Mouse (Mus musculus) erythroblast, embryonic 14.5 days (primary cell): ENCODE measurements around the gene Deaf1. TPM values are rescaled to one million over a fixed set of nuclear protein-coding genes. Genes with fewer than 3 reads are reported as not detected.
A peak's percentile ranks its signal among the peaks of the same experiment; 100 is the strongest.

ENCODE experiments used
- H3K27me3 ChIP-seq: 2 replicates; pipeline ENCODE4 v1.6.1; 2012; ENCODE audit warnings: inconsistent platforms; ENCODE audit not compliant: control insufficient read depth
- H3K36me3 ChIP-seq: 2 replicates; pipeline ENCODE4 v1.6.1; 2012; ENCODE audit warnings: mild to moderate bottlenecking, inconsistent platforms; ENCODE audit not compliant: control insufficient read depth
- H3K4me1 ChIP-seq: 2 replicates; pipeline ENCODE4 v1.6.1; 2012; ENCODE audit warnings: inconsistent platforms; ENCODE audit not compliant: control insufficient read depth
- H3K4me3 ChIP-seq: replicated peaks from 2 replicates; pipeline ENCODE3; 2012; ENCODE audit warnings: moderate library complexity, mild to moderate bottlenecking, inconsistent platforms
- H3K9me3 ChIP-seq: 2 replicates; pipeline ENCODE4 v1.6.1; 2012; ENCODE audit warnings: low read length, inconsistent platforms, mixed read lengths; ENCODE audit not compliant: control insufficient read depth
- GATA1 ChIP-seq: IDR thresholded peaks from 2 replicates; pipeline ENCODE4 v1.6.1; 2012; ENCODE audit warnings: low read length, inconsistent platforms, mixed read lengths
- TAL1 ChIP-seq: IDR thresholded peaks from 3 replicates; pipeline ENCODE4 v1.6.1; 2012; ENCODE audit warnings: low read length, inconsistent platforms, mixed read lengths
- polyA plus RNA-seq: library from polyadenylated mRNA; stranded (reverse); fragments of >175 nt; gene quantifications from 2 replicates; pipeline ENCODE4 v1.2.3, GENCODE M21; 2012

Gene Deaf1
- polyA plus RNA-seq, 1 experiment: 7.6 TPM

GRCm38 (mm10) chr7:141335044-141335579 is 7.6 kb upstream of the Deaf1 start:
- TF ChIP-seq GATA1 (no peak), TAL1 (no peak)
- Histone ChIP-seq H3K4me1 (peaks cover 21% of the 10 kb centered on the region), H3K4me3 (no peak overlapping the region), H3K9me3 (no peaks in the 10 kb centered on the region), H3K27me3 (peaks cover 6% of the 10 kb centered on the region), H3K36me3 (peaks cover 43% of the 10 kb centered on the region)

- Histone ChIP-seq H3K4me1 (peaks cover 21% of the 10 kb centered on the region), H3K4me3 (no peak overlapping the region), H3K9me3 (no peaks in the 10 kb centered on the region), H3K27me3 (no peaks in the 10 kb centered on the region), H3K36me3 (peaks cover 43% of the 10 kb centered on the region)
- no peak for TF ChIP-seq GATA1
- no peak for TF ChIP-seq TAL1
Measured at GRCm38 (mm10) chr7:141331990-141332389, 4.5 kb upstream of the Deaf1 start.

GRCm38 (mm10) chr7:141330706-141331105 is 3.2 kb upstream of the Deaf1 start:
- H3K4me3 ChIP-seq: no peak overlapping the region
- H3K36me3 ChIP-seq: peaks cover 47% of the 10 kb centered on the region
- H3K4me1 ChIP-seq: peaks cover 33% of the 10 kb centered on the region
- H3K27me3 ChIP-seq: 0 out of 2 replicates have a peak, but pooled peaks cover 2% of the 10 kb centered on the region
- H3K9me3 ChIP-seq: no peaks in the 10 kb centered on the region
- TF ChIP-seq GATA1 (no peak), TAL1 (no peak)

- H3K36me3 ChIP-seq: peaks cover 43% of the 10 kb centered on the region
- peak overlapping the region; percentile 85 for H3K4me3 ChIP-seq
- H3K9me3 ChIP-seq: no peaks in the 10 kb centered on the region
- H3K4me1 ChIP-seq: peaks cover 49% of the 10 kb centered on the region
- H3K27me3 ChIP-seq: 0 out of 2 replicates have a peak, but pooled peaks cover 2% of the 10 kb centered on the region
- no peak for TF ChIP-seq TAL1
- no peak for TF ChIP-seq GATA1
Measured at GRCm38 (mm10) chr7:141328373-141328990, 992 bp upstream of the Deaf1 start.

- TF ChIP-seq GATA1: no peak
- no peak for TF ChIP-seq TAL1
- Histone ChIP-seq H3K4me3 (peak overlapping the region; percentile 85), H3K4me1 (peaks cover 53% of the 10 kb centered on the region), H3K9me3 (no peaks in the 10 kb centered on the region), H3K27me3 (0 out of 2 replicates have a peak, but pooled peaks cover 2% of the 10 kb centered on the region), H3K36me3 (peaks cover 44% of the 10 kb centered on the region)
Measured at GRCm38 (mm10) chr7:141326546-141327446, 694 bp downstream of the Deaf1 start.

GRCm38 (mm10) chr7:141324686-141325085 is 2.8 kb downstream of the Deaf1 start:
- TF ChIP-seq GATA1 (no peak), TAL1 (no peak)
- Histone ChIP-seq H3K9me3 (no peaks in the 10 kb centered on the region), H3K4me3 (no peak overlapping the region), H3K4me1 (peaks cover 52% of the 10 kb centered on the region), H3K27me3 (0 out of 2 replicates have a peak, but pooled peaks cover 2% of the 10 kb centered on the region), H3K36me3 (peaks cover 63% of the 10 kb centered on the region)

GRCm38 (mm10) chr7:141319446-141319845 is 8.0 kb downstream of the Deaf1 start:
- H3K4me1 ChIP-seq: peaks cover 13% of the 10 kb centered on the region
- no peak overlapping the region for H3K4me3 ChIP-seq
- H3K36me3 ChIP-seq: peaks cover 99% of the 10 kb centered on the region
- no peaks in the 10 kb centered on the region for H3K9me3 ChIP-seq
- H3K27me3 ChIP-seq: no peaks in the 10 kb centered on the region
- no peak for TF ChIP-seq TAL1
- no peak for TF ChIP-seq GATA1

- peaks cover 98% of the 10 kb centered on the region for H3K36me3 ChIP-seq
- H3K9me3 ChIP-seq: no peaks in the 10 kb centered on the region
- H3K4me3 ChIP-seq: no peak overlapping the region
- H3K4me1 ChIP-seq: peaks cover 4% of the 10 kb centered on the region; the same call in 1 of the 2 replicates
- TF ChIP-seq GATA1 (no peak), TAL1 (no peak)
- no peaks in the 10 kb centered on the region for H3K27me3 ChIP-seq
Measured at GRCm38 (mm10) chr7:141317619-141318132, 9.8 kb downstream of the Deaf1 start.

GRCm38 (mm10) chr7:141315974-141316373 is 11.5 kb downstream of the Deaf1 start:
- H3K9me3 ChIP-seq: no peaks in the 10 kb centered on the region
- peaks cover 2% of the 10 kb centered on the region; the same call in 1 of the 2 replicates for H3K4me1 ChIP-seq
- no peak for TF ChIP-seq TAL1
- no peak overlapping the region for H3K4me3 ChIP-seq
- no peaks in the 10 kb centered on the region for H3K27me3 ChIP-seq
- peaks cover 98% of the 10 kb centered on the region for H3K36me3 ChIP-seq
